Mouse (Mus musculus): ENCODE data around the gene H2-Ke6. TPM values are rescaled to one million over a fixed set of nuclear protein-coding genes. Genes with fewer than 3 reads are reported as not detected.

Gene H2-Ke6
- polyA plus RNA-seq, 2 experiments: 22.3 to 30.6 TPM

DNA sequence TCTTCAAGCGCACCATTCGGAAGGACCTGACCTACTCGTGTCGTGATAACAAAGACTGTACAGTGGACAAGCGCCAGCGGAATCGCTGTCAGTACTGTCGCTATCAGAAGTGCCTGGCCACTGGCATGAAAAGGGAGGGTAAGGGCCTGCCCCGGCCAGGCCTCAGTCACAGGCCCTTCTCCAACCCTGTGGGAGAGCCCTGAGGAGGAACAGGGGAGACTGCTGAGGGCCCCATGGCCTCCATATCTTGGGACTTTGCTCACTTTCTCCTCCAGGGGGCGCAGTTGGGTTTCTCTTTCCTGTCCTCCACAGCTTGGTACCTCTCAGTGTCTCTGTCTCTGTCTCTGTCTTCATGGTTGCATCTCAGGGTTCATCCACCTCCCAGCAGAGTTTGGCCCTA lies 6.2 kb upstream of the H2-Ke6 start:
- peaks cover 9% of the 10 kb centered on the region for H3K36me3 ChIP-seq (replicated peaks; ENCODE audit: control insufficient read depth, insufficient read depth, low read depth)
- WGBS (ENCODE audit: insufficient replicate concordance): 66% methylated on average over 10 of the region's 10 CpGs
- H3K4me1 ChIP-seq (replicated peaks; ENCODE audit: control insufficient read depth in 2 of 2, insufficient read depth in 2 of 2, low read length in 1 of 2): peaks cover 5 to 17% of the 10 kb centered on the region in 2 experiments; a peak in 3 of 4 replicates
- H3K4me2 ChIP-seq (ENCODE audit: low read depth): no peak overlapping the region
- no peak overlapping the region for H3K4me3 ChIP-seq (ENCODE audit: insufficient read depth in 1 of 2, low read depth in 2 of 2, low read length in 2 of 2)
- no peak overlapping the region for H3K9ac ChIP-seq (replicated peaks)
- H3K9me3 ChIP-seq (ENCODE audit: control insufficient read depth, low read length): no peaks in the 10 kb centered on the region
- TF ChIP-seq EP300 (IDR thresholded peaks at IDR 0.05; ENCODE audit: low read depth) (no peak), CTCF (IDR thresholded peaks at IDR 0.05; ENCODE audit: low read depth) (peak; percentile 89)
- ATAC-seq (ENCODE audit: insufficient read depth) (no peak), DNase-seq (ENCODE audit: low read depth in 3 of 3, low spot score in 3 of 3) (peak; percentile 54 to 64 (median 54))
- no peak overlapping the region for H3K27ac ChIP-seq
- peaks cover 1% of the 10 kb centered on the region; the same call in 1 of the 2 replicates for H3K27me3 ChIP-seq (ENCODE audit: control insufficient read depth, insufficient read depth, low read length)

DNA sequence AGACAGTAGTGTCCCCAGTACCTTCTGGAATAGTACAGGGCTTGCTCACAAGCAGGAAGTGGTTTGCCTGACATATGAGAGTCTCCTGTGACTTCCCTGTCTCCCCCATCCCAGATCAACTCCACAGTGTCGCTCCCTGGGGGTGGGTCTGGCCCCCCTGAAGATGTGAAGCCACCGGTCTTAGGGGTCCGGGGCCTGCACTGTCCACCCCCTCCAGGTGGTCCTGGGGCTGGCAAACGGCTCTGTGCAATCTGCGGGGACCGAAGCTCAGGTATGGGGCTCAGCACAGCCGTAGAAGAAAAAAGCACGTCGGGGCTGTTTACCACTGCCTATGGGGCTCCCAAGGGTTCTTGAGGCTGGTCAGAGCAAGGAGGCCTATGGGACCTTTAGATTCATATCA lies 5.6 kb upstream of the H2-Ke6 start:
- H3K27ac ChIP-seq: no peak overlapping the region
- peak overlapping the region; percentile 87 for H3K4me2 ChIP-seq (ENCODE audit: low read depth)
- no peak for DNase-seq (ENCODE audit: low read depth in 3 of 3, low spot score in 3 of 3)
- ATAC-seq (ENCODE audit: insufficient read depth): no peak
- H3K36me3 ChIP-seq (replicated peaks; ENCODE audit: control insufficient read depth, insufficient read depth, low read depth): peaks cover 13% of the 10 kb centered on the region
- H3K4me1 ChIP-seq (replicated peaks; ENCODE audit: control insufficient read depth in 2 of 2, insufficient read depth in 2 of 2, low read length in 1 of 2): peaks cover 5 to 17% of the 10 kb centered on the region in 2 experiments; a peak in 3 of 4 replicates
- no peak for TF ChIP-seq EP300 (IDR thresholded peaks at IDR 0.05; ENCODE audit: low read depth)
- no peak for TF ChIP-seq CTCF (IDR thresholded peaks at IDR 0.05; ENCODE audit: low read depth)
- no peaks in the 10 kb centered on the region for H3K27me3 ChIP-seq (ENCODE audit: control insufficient read depth, insufficient read depth, low read length)
- 80% methylated on average over 9 of the region's 9 CpGs for WGBS (ENCODE audit: insufficient replicate concordance)
- no peaks in the 10 kb centered on the region for H3K9me3 ChIP-seq (ENCODE audit: control insufficient read depth, low read length)
- H3K4me3 ChIP-seq (ENCODE audit: insufficient read depth in 1 of 2, low read depth in 2 of 2, low read length in 2 of 2): peak overlapping the region; percentile 82 to 86; a peak in 2 of 4 replicates
- no peak overlapping the region; the same call in 1 of the 2 replicates for H3K9ac ChIP-seq (replicated peaks)

DNA sequence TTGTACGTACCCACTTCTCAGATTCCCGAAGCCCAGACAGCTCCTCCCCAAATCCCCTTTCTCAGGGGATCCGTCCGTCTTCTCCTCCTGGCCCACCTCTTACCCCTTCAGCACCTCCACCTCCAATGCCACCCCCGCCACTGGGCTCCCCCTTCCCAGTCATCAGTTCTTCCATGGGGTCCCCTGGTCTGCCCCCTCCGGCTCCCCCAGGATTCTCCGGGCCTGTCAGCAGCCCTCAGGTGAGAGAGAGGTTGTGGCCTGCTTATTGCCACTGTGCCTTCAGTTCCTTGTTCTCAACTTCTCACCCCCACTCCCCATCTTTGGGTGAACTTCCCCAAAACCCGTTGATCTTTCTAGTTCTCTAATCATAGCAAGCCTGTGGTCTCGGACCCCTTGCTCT lies 4.9 kb upstream of the H2-Ke6 start:
- TF ChIP-seq EP300 (IDR thresholded peaks at IDR 0.05; ENCODE audit: low read depth): no peak
- no peak overlapping the region; the same call in 1 of the 2 replicates for H3K27ac ChIP-seq
- no peak for ATAC-seq (ENCODE audit: insufficient read depth)
- peaks cover 5 to 22% of the 10 kb centered on the region in 2 experiments; a peak in 3 of 4 replicates for H3K4me1 ChIP-seq (replicated peaks; ENCODE audit: control insufficient read depth in 2 of 2, insufficient read depth in 2 of 2, low read length in 1 of 2)
- H3K4me3 ChIP-seq (ENCODE audit: insufficient read depth in 1 of 2, low read depth in 2 of 2, low read length in 2 of 2): peak overlapping the region; percentile 82 to 86
- H3K4me2 ChIP-seq (ENCODE audit: low read depth): peak overlapping the region; percentile 87
- peak overlapping the region; percentile 83 for H3K9ac ChIP-seq (replicated peaks)
- no peaks in the 10 kb centered on the region for H3K27me3 ChIP-seq (ENCODE audit: control insufficient read depth, insufficient read depth, low read length)
- peaks cover 15% of the 10 kb centered on the region for H3K36me3 ChIP-seq (replicated peaks; ENCODE audit: control insufficient read depth, insufficient read depth, low read depth)
- no peaks in the 10 kb centered on the region for H3K9me3 ChIP-seq (ENCODE audit: control insufficient read depth, low read length)
- no peak for DNase-seq (ENCODE audit: low read depth in 3 of 3, low spot score in 3 of 3)
- WGBS (ENCODE audit: insufficient replicate concordance): 15% methylated on average over 9 of the region's 9 CpGs

DNA sequence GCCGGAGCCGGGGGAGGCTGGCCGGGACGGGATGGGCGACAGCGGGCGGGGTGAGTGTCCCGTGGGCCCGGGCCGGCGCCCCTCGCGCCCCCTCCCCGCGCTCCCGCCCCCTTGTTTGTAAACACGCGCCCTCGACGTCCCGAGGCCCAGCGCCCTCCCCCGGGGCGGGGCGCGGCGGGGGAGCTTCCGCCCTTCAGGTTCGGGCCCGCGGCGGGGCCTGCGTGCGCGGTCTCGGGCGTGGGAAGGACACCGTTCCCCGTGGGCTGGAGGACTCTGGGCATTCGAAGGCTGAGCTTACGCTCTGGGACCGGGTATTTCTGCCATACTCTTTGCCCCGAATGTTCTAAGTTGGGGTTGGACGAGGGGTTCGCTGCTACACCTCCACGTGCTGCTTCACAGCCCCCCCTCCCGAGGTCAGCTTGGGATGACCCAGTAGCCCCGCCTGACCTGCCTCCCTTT lies 4.3 kb upstream of the H2-Ke6 start:
- peak; percentile 40 for ATAC-seq (ENCODE audit: insufficient read depth)
- peaks cover 15% of the 10 kb centered on the region for H3K36me3 ChIP-seq (replicated peaks; ENCODE audit: control insufficient read depth, insufficient read depth, low read depth)
- WGBS (ENCODE audit: insufficient replicate concordance): 1% methylated on average over 44 of the region's 48 CpGs

DNA sequence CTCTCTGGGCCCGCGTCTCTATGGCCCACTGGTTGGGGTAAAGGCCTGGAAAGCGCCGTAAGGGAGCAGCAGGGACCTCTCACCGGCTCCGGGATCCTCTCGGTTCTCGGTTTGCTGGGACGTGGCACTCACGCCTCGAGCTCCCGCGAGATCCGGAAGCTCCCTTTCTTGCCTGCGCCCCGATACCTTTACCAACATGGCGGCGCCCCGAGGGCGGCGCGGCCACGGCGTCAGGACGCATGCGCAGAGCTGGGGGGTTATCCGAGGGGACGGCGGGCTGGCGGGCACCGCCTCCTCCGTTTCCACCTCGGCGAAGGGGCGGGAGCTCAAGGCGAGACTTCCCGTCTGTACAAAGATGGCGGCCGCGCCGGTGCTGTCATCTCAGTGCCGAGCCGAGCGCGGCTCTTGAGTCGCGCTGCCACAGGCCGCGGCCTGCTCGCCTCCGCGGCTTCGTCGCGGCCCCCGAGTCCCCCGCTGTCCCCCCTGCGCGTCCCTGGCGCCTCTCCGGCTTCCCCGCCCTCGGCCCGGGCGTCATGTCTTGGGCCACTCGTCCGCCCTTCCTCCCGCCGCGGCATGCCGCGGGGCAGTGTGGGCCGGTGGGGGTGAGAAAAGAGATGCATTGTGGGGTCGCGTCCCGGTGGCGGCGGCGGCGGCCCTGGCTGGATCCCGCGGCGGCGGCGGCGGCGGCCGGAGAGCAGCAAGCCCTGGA lies 3.8 kb upstream of the H2-Ke6 start, which contains the start of the genes Slc39a7 and Rxrb:
Slc39a7 (minus strand) TSS at position 218 of the 709 bp plus-strand sequence.
Rxrb (plus strand) TSS at position 348 of the 709 bp plus-strand sequence.
- Histone ChIP-seq H3K9me3 (ENCODE audit: control insufficient read depth, low read length) (no peaks in the 10 kb centered on the region), H3K4me1 (replicated peaks; ENCODE audit: control insufficient read depth in 2 of 2, insufficient read depth in 2 of 2, low read length in 1 of 2) (peaks cover 10 to 27% of the 10 kb centered on the region in 2 experiments), H3K27me3 (ENCODE audit: control insufficient read depth, insufficient read depth, low read length) (no peaks in the 10 kb centered on the region), H3K27ac (peak within 1 kb of the TSS; percentile 73), H3K36me3 (replicated peaks; ENCODE audit: control insufficient read depth, insufficient read depth, low read depth) (peaks cover 11% of the 10 kb centered on the region), H3K4me2 (ENCODE audit: low read depth) (peak within 1 kb of the TSS; percentile 87), H3K9ac (replicated peaks) (peak within 1 kb of the TSS; percentile 83), H3K4me3 (ENCODE audit: insufficient read depth in 1 of 2, low read depth in 2 of 2, low read length in 2 of 2) (peak within 1 kb of the TSS; percentile 85 to 86)
- peak; percentile 75 for ATAC-seq (ENCODE audit: insufficient read depth)
- peak; percentile 93 to 94 (median 94) for DNase-seq (ENCODE audit: low read depth in 3 of 3, low spot score in 3 of 3)
- TF ChIP-seq CTCF (IDR thresholded peaks at IDR 0.05; ENCODE audit: low read depth): no peak; the same call in 1 of the 2 replicates
- TF ChIP-seq EP300 (IDR thresholded peaks at IDR 0.05; ENCODE audit: low read depth): peak; percentile 68
- WGBS (ENCODE audit: insufficient replicate concordance): under 1% methylated on average over 86 of the region's 88 CpGs

More for the DNA sequence above, 4.3 kb upstream of the H2-Ke6 start:
- no peak for TF ChIP-seq CTCF (IDR thresholded peaks at IDR 0.05; ENCODE audit: low read depth)
- no peak for TF ChIP-seq EP300 (IDR thresholded peaks at IDR 0.05; ENCODE audit: low read depth)
- peaks cover 5 to 23% of the 10 kb centered on the region in 2 experiments for H3K4me1 ChIP-seq (replicated peaks; ENCODE audit: control insufficient read depth in 2 of 2, insufficient read depth in 2 of 2, low read length in 1 of 2)
- H3K9me3 ChIP-seq (ENCODE audit: control insufficient read depth, low read length): no peaks in the 10 kb centered on the region
- H3K9ac ChIP-seq (replicated peaks): peak overlapping the region; percentile 83
- no peaks in the 10 kb centered on the region for H3K27me3 ChIP-seq (ENCODE audit: control insufficient read depth, insufficient read depth, low read length)
- H3K4me3 ChIP-seq (ENCODE audit: insufficient read depth in 1 of 2, low read depth in 2 of 2, low read length in 2 of 2): peak overlapping the region; percentile 82 to 86
- DNase-seq (ENCODE audit: low read depth in 3 of 3, low spot score in 3 of 3): peak; percentile 51 to 60 (median 55)
- H3K4me2 ChIP-seq (ENCODE audit: low read depth): peak overlapping the region; percentile 87
- peak overlapping the region; percentile 73 for H3K27ac ChIP-seq
